Mouse (Mus musculus): Measurements from ENCODE around the gene Ank3.

DNA sequence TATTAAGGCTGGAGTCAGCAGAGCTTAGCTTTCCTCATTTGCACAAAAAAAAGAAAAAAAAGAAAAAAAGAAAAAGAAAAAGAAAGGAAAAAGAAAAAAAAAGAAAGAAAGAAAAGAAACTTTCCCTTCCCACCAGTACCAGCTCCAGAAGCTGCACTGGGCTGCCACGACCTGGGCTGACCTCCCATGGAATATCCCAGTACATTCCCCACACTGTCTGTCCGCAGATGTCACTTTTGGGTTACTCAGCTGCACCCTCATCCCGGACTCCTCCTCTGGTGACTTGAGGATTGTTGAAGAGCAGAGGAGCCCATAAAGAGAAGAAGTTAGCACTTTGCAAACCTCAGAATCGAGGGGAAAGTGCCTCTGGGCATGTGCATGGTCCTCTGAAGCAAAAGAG, 433.7 kb downstream of the Ank3 start:
- TF ChIP-seq CTCF (IDR thresholded peaks at IDR 0.05; ENCODE audit: low read depth) (no peak), EP300 (IDR thresholded peaks at IDR 0.05; ENCODE audit: low read depth) (no peak)
